In the genomic region with DNA sequence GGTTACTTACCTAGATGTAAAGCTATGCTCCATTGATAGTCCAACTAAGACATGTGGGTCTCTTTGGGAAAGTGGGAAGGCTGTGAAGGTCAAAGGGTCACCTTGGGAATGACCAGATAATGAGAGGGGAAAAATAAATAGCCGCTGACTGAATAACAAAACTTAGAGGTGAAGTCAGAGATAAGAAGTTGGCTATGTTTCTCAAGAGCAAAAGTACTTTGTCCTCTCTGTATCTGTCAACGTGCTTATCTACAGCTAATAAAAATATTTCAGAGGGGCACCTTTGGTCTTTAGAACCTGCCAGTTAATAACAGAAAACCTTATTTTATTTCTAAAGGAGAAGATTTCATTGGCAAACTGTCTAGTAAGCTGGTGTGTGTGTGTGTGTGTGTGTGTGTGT, we compare ENCODE assay signal across 22 mouse cellular contexts.
"Had no signal": no experiment of that assay in that cellular context is flagged by ENCODE, and none has a peak within 500 bp of the region (broad histone marks: within the 10 kb centered on the region; RNA-seq: fewer than 3 reads in every experiment).

No protein-coding gene starts in this region.

- H3K9me3 ChIP-seq: kidney, embryonic 15.5 days; limb, embryonic 12.5 days; limb, embryonic 15.5 days; liver, embryonic 13.5 days; midbrain, embryonic 12.5 days; midbrain, embryonic 15.5 days; neural tube, embryonic 12.5 days; neural tube, embryonic 15.5 days; stomach, embryonic 15.5 days had no signal

- H3K9ac ChIP-seq: kidney, embryonic 15.5 days; limb, embryonic 12.5 days; limb, embryonic 15.5 days; liver, embryonic 13.5 days; midbrain, embryonic 12.5 days; midbrain, embryonic 15.5 days; neural tube, embryonic 12.5 days; neural tube, embryonic 15.5 days; stomach, embryonic 15.5 days had no signal

- DNase-seq: kidney, adult 11 months; kidney, adult 8-10 months; kidney, postnatal 10 days; kidney, postnatal 36 days; left cerebral cortex, postnatal 4 days; liver, embryonic 13.5 days; lung, adult 2 months; lung, postnatal 14 days; right cerebral cortex, adult 18-20 months; right cerebral cortex, postnatal 14 days; right cerebral cortex, postnatal 4 days; spleen, adult 18-20 months; thymus, postnatal 25 days had no signal

- H3K27ac ChIP-seq: kidney, embryonic 15.5 days; limb, embryonic 12.5 days; limb, embryonic 15.5 days; liver, embryonic 13.5 days; macrophage; midbrain, embryonic 12.5 days; midbrain, embryonic 15.5 days; neural tube, embryonic 12.5 days; neural tube, embryonic 15.5 days had no signal

- H3K4me3 ChIP-seq: kidney, embryonic 15.5 days; limb, embryonic 12.5 days; limb, embryonic 15.5 days; liver, embryonic 13.5 days; midbrain, embryonic 12.5 days; midbrain, embryonic 15.5 days; neural tube, embryonic 12.5 days; neural tube, embryonic 15.5 days; stomach, embryonic 15.5 days had no signal

- H3K36me3 ChIP-seq: kidney, embryonic 15.5 days; limb, embryonic 12.5 days; limb, embryonic 15.5 days; liver, embryonic 13.5 days; midbrain, embryonic 12.5 days; midbrain, embryonic 15.5 days; neural tube, embryonic 12.5 days; neural tube, embryonic 15.5 days; stomach, embryonic 15.5 days had no signal

- H3K27me3 ChIP-seq: kidney, embryonic 15.5 days; limb, embryonic 12.5 days; limb, embryonic 15.5 days; liver, embryonic 13.5 days; midbrain, embryonic 15.5 days; neural tube, embryonic 12.5 days; neural tube, embryonic 15.5 days; stomach, embryonic 15.5 days had no signal

- H3K4me1 ChIP-seq: limb, embryonic 12.5 days; limb, embryonic 15.5 days; liver, embryonic 13.5 days; midbrain, embryonic 12.5 days; midbrain, embryonic 15.5 days; neural tube, embryonic 12.5 days; neural tube, embryonic 15.5 days; stomach, embryonic 15.5 days had no signal

- H3K4me2 ChIP-seq: kidney, embryonic 15.5 days; limb, embryonic 12.5 days; limb, embryonic 15.5 days; liver, embryonic 13.5 days; midbrain, embryonic 12.5 days; midbrain, embryonic 15.5 days; neural tube, embryonic 12.5 days; neural tube, embryonic 15.5 days; stomach, embryonic 15.5 days had no signal

- ATAC-seq: midbrain, embryonic 15.5 days had no signal
